Mouse (Mus musculus) skeletal muscle tissue, adult 2 months (tissue): ENCODE measurements around the gene Cdyl.

Source experiments
- DNase-seq: peaks from one replicate; pipeline ENCODE4 v3.0.0-alpha.2; 2012; ENCODE audit warnings: low read depth, low spot score

Gene Cdyl

DNA sequence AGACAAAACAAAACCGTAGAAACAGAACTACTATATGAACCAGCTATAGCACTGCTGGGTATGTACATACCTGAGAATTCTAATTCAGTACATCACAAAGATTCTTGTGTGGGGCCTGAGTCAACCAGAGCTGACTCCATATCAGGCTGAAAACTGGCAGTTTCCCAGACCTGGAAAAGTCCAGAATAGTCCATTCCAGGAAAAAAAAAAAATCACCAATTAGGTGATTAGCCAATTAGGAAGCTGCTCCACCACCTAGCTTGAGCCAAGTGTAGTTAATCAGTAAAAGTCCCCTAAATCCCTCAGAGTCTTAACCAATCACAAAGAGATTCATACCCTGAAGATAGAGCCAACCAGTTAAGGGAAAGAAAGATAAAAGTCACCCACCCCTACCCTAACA is 251.8 kb downstream of the Cdyl start:
- DNase-seq: no peak
